Mouse (Mus musculus) kidney, embryonic 15.5 days (tissue): ENCODE results near the gene Serpinh1. TPM values are rescaled to one million over a fixed set of nuclear protein-coding genes. Genes with fewer than 3 reads are reported as not detected.

Experiments used
- ATAC-seq: fragments of 200-750 bp; cut with Nextera tagmentation; replicated peaks from 2 replicates; pipeline ENCODE4 v1.8.0; 2017; ENCODE audit warnings: moderate TSS enrichment; ENCODE audit not compliant: low FRiP score
- H3K27ac ChIP-seq: fragments of 300-500 bp; sonication (generic); 2 replicates; pipeline ENCODE4 v1.5.1; 2015; ENCODE audit warnings: mild to moderate bottlenecking, inconsistent platforms
- H3K27me3 ChIP-seq: fragments of 300-500 bp; sonication (generic); 2 replicates; pipeline ENCODE4 v1.6.1; 2015; ENCODE audit warnings: inconsistent platforms
- H3K36me3 ChIP-seq: fragments of 300-500 bp; sonication (generic); 2 replicates; pipeline ENCODE4 v1.6.1; 2015; ENCODE audit warnings: inconsistent platforms
- H3K4me1 ChIP-seq: fragments of 300-500 bp; sonication (generic); 2 replicates; pipeline ENCODE4 v1.6.1; 2015; ENCODE audit warnings: inconsistent platforms
- H3K4me2 ChIP-seq: fragments of 300-500 bp; sonication (generic); 2 replicates; pipeline ENCODE4 v1.6.1; 2015; ENCODE audit warnings: moderate library complexity, mild to moderate bottlenecking, inconsistent platforms
- H3K4me3 ChIP-seq: fragments of 300-500 bp; sonication (generic); replicated peaks from 2 replicates; pipeline ENCODE4 v1.5.1; 2015; ENCODE audit warnings: mild to moderate bottlenecking, inconsistent platforms
- H3K9ac ChIP-seq: fragments of 300-500 bp; sonication (generic); 2 replicates; pipeline ENCODE4 v1.6.1; 2015; ENCODE audit warnings: mild to moderate bottlenecking, inconsistent platforms
- H3K9me3 ChIP-seq: fragments of 300-500 bp; sonication (generic); replicated peaks from 2 replicates; pipeline ENCODE4 v1.6.1; 2016; ENCODE audit warnings: inconsistent platforms
- WGBS: fragments of 180-500 bp; shearing (Covaris S2); methylation state at CpG from one replicate; pipeline ENCODE4 v1.1.7; 2015; ENCODE audit warnings: mixed read lengths; 5-methylcytosine and 5-hydroxymethylcytosine counted together
- polyA plus RNA-seq: library from polyadenylated mRNA; unstranded; fragments of >200 nt; fragmentation: Nextera tagmentation; extraction: Ambion mirVana; gene quantifications from 2 replicates; pipeline ENCODE4 v1.2.1, GENCODE M21; 2015

Gene Serpinh1
- 1,575 and 1,603 TPM in 2 replicates for polyA plus RNA-seq

DNA sequence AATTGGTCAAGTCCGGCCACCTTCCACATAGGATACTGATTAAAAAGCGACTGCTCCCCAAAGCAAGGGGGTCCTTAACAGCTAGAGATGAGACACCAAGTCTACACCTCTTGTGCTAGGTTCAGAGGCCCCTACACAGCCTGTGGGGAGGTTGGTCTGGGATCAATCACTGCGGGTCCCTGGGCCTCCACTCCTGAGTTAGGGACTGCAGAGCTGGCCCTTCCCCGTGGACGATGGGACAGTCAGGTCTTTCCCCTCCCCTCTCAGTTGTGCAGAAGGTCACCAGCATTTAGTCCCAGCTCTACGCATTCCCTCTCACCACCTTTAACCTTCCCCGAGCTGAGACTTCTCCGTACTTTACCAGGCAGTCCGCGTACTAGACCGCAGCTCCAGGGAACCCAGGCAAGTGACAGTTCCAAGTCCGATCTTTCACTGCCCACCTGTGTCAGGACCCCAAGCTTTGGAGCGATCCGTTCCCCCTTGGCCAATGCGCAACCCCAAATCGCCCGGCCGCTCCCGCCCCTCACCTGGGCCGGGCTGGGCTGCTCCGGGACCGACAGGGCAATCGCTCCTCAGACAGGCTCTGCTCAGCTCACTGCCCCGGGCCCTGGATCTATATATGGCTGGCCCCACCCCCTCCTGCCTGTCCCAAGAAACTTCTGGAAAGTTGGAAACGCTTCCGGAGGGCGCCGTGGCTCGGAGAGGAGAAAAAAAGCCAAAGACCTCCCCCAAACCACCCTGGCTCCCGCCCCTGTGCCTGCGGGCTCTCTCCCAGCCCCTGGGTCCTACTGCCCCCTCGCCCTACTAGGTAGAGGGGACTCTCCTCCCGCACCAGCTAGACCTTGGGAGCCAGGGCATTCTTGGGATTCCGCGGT lies at the start of gene Serpinh1:
Gene Serpinh1 (minus strand): TSS at position 714 of the 875 bp plus-strand sequence.
- Histone ChIP-seq H3K4me3 (peak within 1 kb of the TSS; percentile 79), H3K4me1 (peaks cover 82% of the 10 kb centered on the region), H3K27ac (peak within 1 kb of the TSS; percentile 96), H3K9me3 (no peaks in the 10 kb centered on the region), H3K9ac (peak within 1 kb of the TSS; percentile 91), H3K36me3 (peaks cover 25% of the 10 kb centered on the region), H3K27me3 (no peaks in the 10 kb centered on the region), H3K4me2 (peak within 1 kb of the TSS; percentile 88)
- under 1% methylated on average over 35 of the region's 35 CpGs for WGBS
- peak; percentile 80 for ATAC-seq

DNA sequence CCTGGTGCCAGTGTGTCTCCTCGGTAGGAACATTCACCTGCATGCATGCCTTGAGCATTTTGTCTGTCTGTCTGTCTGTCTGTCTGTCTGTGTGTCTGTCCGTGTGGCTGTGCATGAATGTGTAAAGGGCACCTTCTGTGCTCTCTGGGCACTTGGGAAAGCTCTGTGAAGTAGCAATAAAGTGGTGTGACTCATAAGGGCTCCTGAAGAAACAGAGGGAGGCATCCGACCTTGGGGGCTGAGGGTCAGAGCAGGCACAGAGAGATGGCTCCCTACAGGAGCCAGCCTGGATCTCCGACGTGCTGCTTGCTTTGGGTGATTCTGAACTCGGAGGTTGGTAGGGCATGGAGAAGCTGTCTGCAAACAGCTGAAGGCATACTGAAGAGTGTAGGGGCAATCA lies 49.4 kb upstream of the Serpinh1 start:
- Histone ChIP-seq H3K27me3 (no peaks in the 10 kb centered on the region), H3K36me3 (no peaks in the 10 kb centered on the region), H3K9ac (no peak overlapping the region), H3K4me2 (no peak overlapping the region), H3K27ac (no peak overlapping the region), H3K4me1 (peaks cover 18% of the 10 kb centered on the region), H3K9me3 (no peaks in the 10 kb centered on the region), H3K4me3 (no peak overlapping the region)
- 65% methylated on average over 6 of the region's 6 CpGs for WGBS
- no peak for ATAC-seq

DNA sequence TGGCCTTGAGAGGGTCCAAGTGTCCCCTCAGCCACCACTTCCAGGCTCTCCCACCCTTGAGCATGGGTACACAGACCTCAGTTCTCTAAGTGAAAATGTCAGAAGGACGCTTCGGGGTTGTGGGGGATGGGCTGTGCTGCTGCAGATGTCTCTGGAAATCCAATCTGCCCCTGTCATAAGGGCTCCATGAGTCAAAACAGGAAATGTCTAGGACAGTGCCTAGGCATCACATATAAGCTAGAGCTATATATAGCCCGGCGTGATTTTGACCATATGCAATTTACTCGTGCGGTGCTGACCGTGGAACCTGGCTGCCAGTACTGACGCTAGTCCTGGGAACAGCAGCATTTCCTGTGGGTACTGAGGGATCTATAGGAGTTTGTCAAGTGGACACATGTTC lies 48.3 kb upstream of the Serpinh1 start:
- Histone ChIP-seq H3K27me3 (no peaks in the 10 kb centered on the region), H3K9ac (no peak overlapping the region), H3K27ac (0 out of 2 replicates have a peak overlapping the region, but pooled peaks have one; percentile 37), H3K36me3 (no peaks in the 10 kb centered on the region), H3K4me3 (no peak overlapping the region), H3K4me2 (no peak overlapping the region), H3K4me1 (peaks cover 27% of the 10 kb centered on the region), H3K9me3 (no peaks in the 10 kb centered on the region)
- 57% methylated on average over 8 of the region's 8 CpGs for WGBS
- ATAC-seq, result 0 out of 2 replicates have a peak, but pooled peaks have one; percentile 45

DNA sequence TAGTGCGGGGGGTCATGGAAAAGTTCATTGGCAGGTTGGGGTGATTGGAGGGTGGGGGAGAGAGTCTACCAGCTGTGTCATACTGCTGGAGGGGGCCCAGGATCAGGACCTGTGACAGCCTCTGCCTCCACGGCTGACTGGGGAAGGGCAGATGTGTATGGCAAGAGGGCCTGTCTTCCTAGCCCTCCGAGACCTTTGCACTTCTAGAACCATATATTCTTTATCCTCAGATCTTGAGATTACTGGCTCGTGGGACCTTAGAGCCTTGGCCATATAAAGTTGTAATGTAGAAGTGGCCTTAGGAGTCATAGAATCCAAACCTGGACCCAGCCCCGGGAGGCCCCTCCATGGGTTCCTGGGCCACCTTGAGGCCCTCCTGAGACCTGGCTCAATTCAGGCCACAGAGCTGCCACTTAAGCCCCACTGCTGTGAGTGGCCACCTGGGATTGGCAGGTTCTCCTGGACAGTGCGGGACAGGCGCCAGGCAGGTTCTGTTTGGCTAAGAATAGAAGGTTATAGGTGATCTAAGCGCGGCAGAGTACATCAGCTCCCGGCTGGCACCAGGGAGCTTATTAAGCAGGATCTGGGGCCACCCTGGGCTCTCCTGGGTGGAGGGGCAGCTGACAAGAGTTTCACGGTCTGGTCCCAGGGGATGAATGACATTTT lies 44.1 kb upstream of the Serpinh1 start:
- Histone ChIP-seq H3K4me1 (peaks cover 40% of the 10 kb centered on the region), H3K9ac (no peak overlapping the region), H3K27me3 (no peaks in the 10 kb centered on the region), H3K4me3 (no peak overlapping the region), H3K9me3 (no peaks in the 10 kb centered on the region), H3K4me2 (no peak overlapping the region), H3K27ac (no peak overlapping the region), H3K36me3 (0 out of 2 replicates have a peak, but pooled peaks cover 3% of the 10 kb centered on the region)
- ATAC-seq, result no peak
- 60% methylated on average over 11 of the region's 11 CpGs for WGBS

DNA sequence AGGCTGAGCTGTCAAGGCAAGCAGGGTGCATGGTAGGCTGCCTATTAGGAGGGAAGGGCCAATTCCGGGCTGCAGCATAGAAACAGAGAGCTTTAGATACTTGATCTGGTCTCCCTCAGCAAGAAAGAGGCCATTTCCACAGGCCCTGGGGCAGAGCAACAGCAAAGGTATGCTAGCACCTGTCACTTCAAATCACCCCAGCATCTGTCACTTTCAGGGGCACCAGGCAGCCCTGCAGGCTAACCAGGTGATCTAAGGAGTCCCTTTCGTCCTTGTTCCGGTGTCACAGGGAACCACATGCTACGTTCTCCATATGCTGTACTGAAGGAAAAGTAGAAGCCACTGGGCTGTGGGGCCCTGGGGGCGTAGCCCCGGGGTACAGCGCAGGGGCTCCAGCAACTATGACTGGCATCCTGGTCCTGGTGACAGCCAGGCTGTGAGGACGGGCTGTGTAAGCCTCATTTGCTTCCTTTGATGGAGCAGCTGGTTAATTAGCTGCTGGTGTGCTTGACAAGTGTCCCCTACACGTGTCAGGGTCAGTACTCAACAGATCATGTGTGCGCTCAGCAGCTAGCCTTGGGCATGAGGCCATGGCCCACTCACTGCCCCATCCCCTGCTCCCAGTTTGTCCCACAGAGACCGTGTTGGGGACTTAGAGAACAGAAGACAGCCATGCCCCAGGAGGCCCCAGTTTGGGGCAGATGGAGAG lies 43.0 kb upstream of the Serpinh1 start:
- H3K9ac ChIP-seq, result no peak overlapping the region
- 57% methylated on average over 11 of the region's 11 CpGs for WGBS
- 0 out of 2 replicates have a peak, but pooled peaks cover 4% of the 10 kb centered on the region for H3K36me3 ChIP-seq
- 0 out of 2 replicates have a peak, but pooled peaks have one; percentile 47 for ATAC-seq
- no peak overlapping the region for H3K4me3 ChIP-seq
- H3K4me2 ChIP-seq, result no peak overlapping the region
- H3K27ac ChIP-seq, result no peak overlapping the region
- no peaks in the 10 kb centered on the region for H3K27me3 ChIP-seq
- peaks cover 41% of the 10 kb centered on the region for H3K4me1 ChIP-seq
- H3K9me3 ChIP-seq, result no peaks in the 10 kb centered on the region

DNA sequence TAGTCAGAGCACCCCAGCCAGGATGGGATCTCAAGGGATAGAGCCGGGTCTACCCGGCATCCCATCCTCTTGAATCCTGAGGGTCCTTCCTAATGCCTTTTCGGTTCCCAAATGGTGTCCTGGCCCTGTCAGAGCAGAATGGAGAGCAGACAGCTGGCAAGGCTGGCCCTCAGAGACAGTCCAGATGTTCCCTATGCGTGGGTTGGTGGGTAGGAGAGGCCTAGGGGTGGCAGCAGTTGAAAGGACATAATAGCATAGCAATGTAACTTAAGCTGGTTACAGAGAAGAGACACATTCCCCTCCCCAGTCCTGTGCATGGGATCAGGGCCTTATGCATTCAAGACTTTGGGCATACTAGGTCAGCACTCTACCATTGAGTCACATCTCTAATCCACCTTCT lies 42.3 kb upstream of the Serpinh1 start:
- Histone ChIP-seq H3K27me3 (no peaks in the 10 kb centered on the region), H3K9me3 (no peaks in the 10 kb centered on the region), H3K4me2 (no peak overlapping the region), H3K4me1 (peaks cover 44% of the 10 kb centered on the region), H3K36me3 (peaks cover 7% of the 10 kb centered on the region; the same call in 1 of the 2 replicates), H3K27ac (no peak overlapping the region), H3K9ac (no peak overlapping the region), H3K4me3 (no peak overlapping the region)
- ATAC-seq, result 0 out of 2 replicates have a peak, but pooled peaks have one; percentile 17
- 53% methylated on average over 4 of the region's 4 CpGs for WGBS

DNA sequence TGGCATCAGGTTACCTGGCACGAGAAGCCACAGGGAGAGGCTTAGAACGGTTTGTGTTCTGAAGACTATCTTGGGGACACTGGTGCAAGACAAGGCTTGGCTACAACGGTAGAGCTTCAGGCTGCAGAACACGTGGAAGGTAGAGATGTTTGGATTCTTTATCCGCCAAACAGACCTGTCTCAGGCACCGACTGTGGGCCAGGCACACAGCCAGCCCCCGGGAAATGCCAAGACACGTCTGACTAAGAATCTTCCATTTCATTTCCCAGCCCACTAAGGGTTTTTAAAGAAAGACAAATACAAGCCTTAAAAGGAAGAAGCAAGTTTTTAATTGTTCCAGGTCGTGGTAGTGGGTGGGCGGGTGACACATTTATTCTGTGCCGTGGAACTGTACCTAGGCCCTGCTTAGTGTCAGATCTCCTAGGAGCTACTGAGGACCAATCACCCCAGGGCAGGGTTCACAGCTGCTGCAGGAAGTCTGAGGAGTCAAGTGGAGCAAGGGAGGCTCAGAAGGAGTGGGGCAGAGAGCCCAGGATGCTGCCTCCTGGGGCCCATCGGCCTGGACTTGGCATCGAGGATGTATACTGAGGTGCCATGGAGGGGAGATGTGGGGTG lies 40.8 kb upstream of the Serpinh1 start:
- 72% methylated on average over 13 of the region's 13 CpGs for WGBS
- Histone ChIP-seq H3K27ac (no peak overlapping the region), H3K36me3 (peaks cover 7% of the 10 kb centered on the region; the same call in 1 of the 2 replicates), H3K9ac (no peak overlapping the region), H3K4me3 (no peak overlapping the region), H3K9me3 (no peaks in the 10 kb centered on the region), H3K4me1 (peaks cover 58% of the 10 kb centered on the region), H3K4me2 (no peak overlapping the region), H3K27me3 (no peaks in the 10 kb centered on the region)
- no peak for ATAC-seq

DNA sequence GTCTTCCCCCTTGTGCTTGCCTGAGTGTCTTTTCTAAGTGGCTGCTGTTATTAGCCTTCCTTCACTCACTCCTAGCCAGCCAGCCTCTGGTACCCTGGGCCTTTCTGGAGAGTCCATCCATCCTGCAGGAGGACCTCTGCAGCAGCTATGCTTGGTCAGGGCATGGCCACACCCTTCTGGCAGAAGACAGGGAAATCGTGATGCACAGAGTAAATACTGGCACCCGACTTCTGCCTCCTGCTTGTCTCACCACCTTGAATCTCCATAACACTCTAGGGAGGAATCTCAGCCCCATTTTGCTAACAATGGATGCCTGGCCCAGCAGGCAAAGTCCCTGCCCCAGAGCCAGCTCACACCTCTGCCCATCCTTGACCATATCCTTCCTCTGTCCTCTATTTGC lies 39.7 kb upstream of the Serpinh1 start:
- peaks cover 60% of the 10 kb centered on the region for H3K4me1 ChIP-seq
- no peak overlapping the region for H3K4me3 ChIP-seq
- H3K36me3 ChIP-seq, result peaks cover 7% of the 10 kb centered on the region; the same call in 1 of the 2 replicates
- H3K27ac ChIP-seq, result no peak overlapping the region
- no peak overlapping the region for H3K4me2 ChIP-seq
- ATAC-seq, result no peak
- H3K9ac ChIP-seq, result no peak overlapping the region
- WGBS, result 57% methylated on average over 2 of the region's 2 CpGs
- no peaks in the 10 kb centered on the region for H3K27me3 ChIP-seq
- no peaks in the 10 kb centered on the region for H3K9me3 ChIP-seq

DNA sequence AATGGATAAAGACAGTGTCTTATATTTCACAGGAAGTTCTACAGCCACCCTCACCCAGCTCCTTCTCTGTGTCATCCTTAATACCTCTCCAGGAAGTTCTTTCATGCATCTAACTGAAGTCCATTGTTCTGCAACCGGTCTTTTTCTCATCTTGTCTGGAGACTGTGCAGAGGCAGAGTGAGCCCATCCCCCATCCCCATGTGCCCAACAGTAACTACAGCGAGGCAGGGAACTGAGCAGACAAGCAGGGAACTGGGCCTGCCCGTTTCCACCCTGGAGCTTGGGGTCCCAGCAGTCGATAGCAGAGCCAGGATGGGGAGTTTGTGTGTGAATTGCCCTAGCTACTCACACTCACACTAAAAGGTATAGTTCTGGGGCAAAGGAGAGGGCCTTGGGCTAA lies 37.5 kb upstream of the Serpinh1 start:
- Histone ChIP-seq H3K4me1 (peaks cover 57% of the 10 kb centered on the region), H3K9ac (no peak overlapping the region), H3K9me3 (no peaks in the 10 kb centered on the region), H3K4me2 (no peak overlapping the region), H3K27me3 (no peaks in the 10 kb centered on the region), H3K4me3 (no peak overlapping the region), H3K27ac (0 out of 2 replicates have a peak overlapping the region, but pooled peaks have one; percentile 10), H3K36me3 (peaks cover 7% of the 10 kb centered on the region; the same call in 1 of the 2 replicates)
- no peak for ATAC-seq
- WGBS, result 48% methylated on average over 4 of the region's 4 CpGs

DNA sequence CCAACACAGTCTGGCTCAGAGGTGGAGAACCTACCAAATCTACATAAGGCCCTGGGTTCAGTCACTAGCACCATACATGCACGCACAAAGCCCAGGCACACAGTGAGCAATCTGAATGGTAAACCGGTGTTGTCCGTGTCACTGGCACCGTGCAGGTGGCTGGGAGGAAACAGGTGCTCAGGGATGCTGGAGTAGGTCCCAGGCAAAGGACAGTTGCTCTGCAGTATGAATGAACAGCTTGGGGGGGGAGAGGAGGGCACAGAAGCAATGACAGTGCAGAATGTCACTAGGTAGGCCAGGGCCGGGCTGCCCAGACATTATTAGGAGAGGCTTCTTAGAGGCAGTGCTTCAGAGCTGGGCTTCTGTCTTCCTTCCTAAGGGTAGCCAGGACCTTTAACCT lies 34.3 kb upstream of the Serpinh1 start:
- Histone ChIP-seq H3K27me3 (peaks cover 10% of the 10 kb centered on the region; the same call in 1 of the 2 replicates), H3K4me1 (peaks cover 73% of the 10 kb centered on the region), H3K27ac (no peak overlapping the region), H3K4me2 (no peak overlapping the region), H3K36me3 (peaks cover 7% of the 10 kb centered on the region; the same call in 1 of the 2 replicates), H3K9ac (no peak overlapping the region), H3K4me3 (no peak overlapping the region), H3K9me3 (no peaks in the 10 kb centered on the region)
- 89% methylated on average over 5 of the region's 5 CpGs for WGBS
- ATAC-seq, result no peak

DNA sequence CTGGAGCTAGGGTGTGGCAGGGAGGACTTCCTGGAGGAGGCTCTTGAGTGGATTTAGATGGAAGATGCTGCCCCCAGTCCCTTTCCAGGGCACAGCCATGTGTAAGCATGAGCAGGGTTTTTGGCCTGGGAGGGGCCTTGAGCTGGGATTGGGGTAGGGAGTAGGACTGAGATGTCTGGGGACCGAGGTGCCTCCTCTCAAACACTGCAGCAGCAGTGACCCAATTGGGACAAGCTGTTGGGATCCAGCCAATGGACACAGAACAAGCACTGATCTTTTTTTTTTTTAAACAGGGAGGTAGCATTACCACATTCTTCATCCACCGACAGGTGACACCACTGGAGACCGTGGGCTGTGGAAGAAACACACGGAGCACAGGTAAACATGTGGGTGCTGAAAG lies 33.8 kb upstream of the Serpinh1 start:
- ATAC-seq, result no peak
- no peaks in the 10 kb centered on the region for H3K9me3 ChIP-seq
- no peak overlapping the region for H3K4me3 ChIP-seq
- peaks cover 10% of the 10 kb centered on the region; the same call in 1 of the 2 replicates for H3K27me3 ChIP-seq
- peaks cover 79% of the 10 kb centered on the region for H3K4me1 ChIP-seq
- no peak overlapping the region for H3K4me2 ChIP-seq
- no peak overlapping the region for H3K27ac ChIP-seq
- H3K36me3 ChIP-seq, result peaks cover 3% of the 10 kb centered on the region; the same call in 1 of the 2 replicates
- no peak overlapping the region for H3K9ac ChIP-seq
- 85% methylated on average over 4 of the region's 4 CpGs for WGBS
